Mouse (Mus musculus) CH12F3 (cell line): ENCODE measurements around the gene Grin2a.

Experiments
- in situ Hi-C: fragments of 300-500 bp; cut with MboI; formaldehyde crosslinking; loops from 2 replicates; pipeline ENCODE4 v1.14.3; 2020; ENCODE audit warnings: low sequenced_read_pairs

Gene Grin2a

DNA sequence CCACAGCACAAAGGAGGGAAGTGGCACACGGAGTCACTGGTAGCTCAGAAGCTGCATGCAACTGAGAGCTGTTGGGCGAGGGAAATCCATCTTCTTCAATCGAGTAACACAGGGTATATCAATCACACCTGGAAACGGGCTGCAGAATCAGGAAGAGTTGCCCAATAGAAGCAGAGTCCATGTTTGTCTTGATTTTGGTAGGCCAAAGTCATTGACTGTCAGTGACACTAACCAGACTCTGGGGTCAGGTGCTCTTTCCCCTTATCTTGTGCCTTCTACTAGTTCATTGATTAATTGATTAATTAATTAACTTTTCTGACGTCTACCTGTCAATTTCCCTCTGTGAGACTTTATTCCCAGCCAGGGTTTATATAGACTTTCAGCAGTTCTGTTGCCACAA, 468.1 kb downstream of the Grin2a start:
- in situ Hi-C loops: no loop called here

DNA sequence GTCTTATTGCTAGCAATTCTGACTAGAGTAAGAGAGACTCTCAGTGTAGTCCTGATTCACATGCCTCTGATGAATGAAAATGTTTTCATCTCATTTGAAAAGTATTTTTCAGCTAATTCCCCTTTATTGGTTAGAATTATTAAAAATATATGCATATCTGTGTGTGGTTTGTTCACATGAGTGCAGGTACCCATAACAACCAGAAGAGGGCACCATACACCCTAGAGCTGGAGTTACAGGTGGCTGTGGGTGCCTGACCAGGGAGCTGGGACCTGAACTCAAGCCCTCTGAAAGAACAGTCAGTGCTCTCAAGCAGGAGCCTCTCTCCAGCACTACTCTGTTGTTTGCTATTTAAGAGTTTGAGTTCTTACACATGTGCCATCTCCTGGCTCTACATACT, 472.0 kb downstream of the Grin2a start:
- in situ Hi-C loops: no loop called here
